In the genomic region with DNA sequence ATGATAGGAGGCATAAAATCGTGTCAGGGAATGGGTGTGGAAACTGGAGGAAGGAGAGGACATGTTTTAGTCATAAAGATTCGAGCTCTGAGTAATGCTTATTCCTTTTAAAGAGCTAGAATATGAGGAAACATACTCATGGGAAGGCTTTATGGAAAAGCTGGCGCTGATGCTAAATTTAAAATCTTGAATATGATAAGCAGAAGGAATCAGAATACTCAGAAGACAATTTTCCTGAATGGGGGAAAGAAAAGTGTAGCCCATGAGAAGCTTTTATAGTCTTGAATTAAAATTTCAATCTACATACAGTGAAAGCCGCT, we compare ENCODE assay signal across 9 mouse cellular contexts.
DNase-seq lines count a peak whose midpoint lies in the region; ATAC-seq and TF ChIP-seq lines count a peak whose summit lies in the region.
"Had no signal": no experiment of that assay in that cellular context is flagged by ENCODE, and none has a peak within 500 bp of the region (broad histone marks: within the 10 kb centered on the region; RNA-seq: fewer than 3 reads in every experiment).

No protein-coding gene starts in this region.

- no peaks in the 10 kb centered on the region for H3K9me3 ChIP-seq in forebrain, embryonic 12.5 days
- no peaks in the 10 kb centered on the region for H3K9me3 ChIP-seq in limb, embryonic 12.5 days

- H3K4me2 ChIP-seq in forebrain, embryonic 12.5 days = peak overlapping the region; percentile 64
- peak overlapping the region; percentile 79 for H3K4me2 ChIP-seq in limb, embryonic 12.5 days

- peak overlapping the region; percentile 67 for H3K4me3 ChIP-seq in layer of hippocampus, adult 2 months
- H3K4me3 ChIP-seq in forebrain, embryonic 12.5 days (replicated peaks) = peak overlapping the region; percentile 45
- H3K4me3 ChIP-seq in limb, embryonic 12.5 days (replicated peaks) = peak overlapping the region; percentile 44
- H3K4me3 ChIP-seq in olfactory bulb, adult 2 months (ENCODE audit: insufficient read depth, low read depth, low read length) = no peak overlapping the region

- peaks cover 36% of the 10 kb centered on the region for H3K4me1 ChIP-seq in forebrain, embryonic 12.5 days
- peaks cover 8% of the 10 kb centered on the region for H3K4me1 ChIP-seq in limb, embryonic 12.5 days (replicated peaks)
- H3K4me1 ChIP-seq in olfactory bulb, adult 2 months (ENCODE audit: control insufficient read depth, insufficient read depth, low read length) = peaks cover 15% of the 10 kb centered on the region

- TF ChIP-seq CTCF in layer of hippocampus, adult 2 months (conservative IDR thresholded peaks at IDR 0.05) = no peak
- TF ChIP-seq CTCF in olfactory bulb, adult 2 months (IDR thresholded peaks at IDR 0.05; ENCODE audit: insufficient read depth, low read depth, low read length) = no peak

- H3K27ac ChIP-seq in layer of hippocampus, adult 2 months = peak overlapping the region; percentile 99
- peak overlapping the region; percentile 98 for H3K27ac ChIP-seq in forebrain, embryonic 12.5 days
- H3K27ac ChIP-seq in limb, embryonic 12.5 days = no peak overlapping the region
- peak overlapping the region; percentile 99 for H3K27ac ChIP-seq in olfactory bulb, adult 2 months (ENCODE audit: insufficient read depth, low read depth, low read length)

- H3K9ac ChIP-seq in forebrain, embryonic 12.5 days = peak overlapping the region; percentile 76; the same call in 1 of the 2 replicates
- no peak overlapping the region for H3K9ac ChIP-seq in limb, embryonic 12.5 days (replicated peaks)

- no peak for ATAC-seq in forebrain, embryonic 12.5 days (ENCODE audit: low FRiP score)
- ATAC-seq in limb, embryonic 12.5 days (ENCODE audit: insufficient number of reproducible peaks, insufficient read depth, low FRiP score, low TSS enrichment, low read depth) = no peak
- ATAC-seq in erythroblast, adult 5-6 weeks (replicated peaks; ENCODE audit: low FRiP score, poor library complexity, severe bottlenecking) = no peak
- ATAC-seq: Patski had no signal

- TF ChIP-seq POLR2A in olfactory bulb, adult 2 months (IDR thresholded peaks at IDR 0.05; ENCODE audit: insufficient read depth, low read depth, low read length) = no peak

- no peaks in the 10 kb centered on the region for H3K36me3 ChIP-seq in forebrain, embryonic 12.5 days (replicated peaks)
- no peaks in the 10 kb centered on the region for H3K36me3 ChIP-seq in limb, embryonic 12.5 days

- WGBS in forebrain, embryonic 12.5 days = 32% methylated on average over 4 of the region's 4 CpGs
- WGBS in limb, embryonic 12.5 days = 45% methylated on average over 4 of the region's 4 CpGs
- 14% methylated on average over 4 of the region's 4 CpGs for WGBS in olfactory bulb, adult 2 months

- DNase-seq in layer of hippocampus, adult 2 months (ENCODE audit: low spot score in 2 of 2) = no peak
- no peak for DNase-seq in layer of hippocampus, postnatal 14 days (ENCODE audit: low spot score in 2 of 2)
- DNase-seq in thymus, postnatal 0 days (ENCODE audit: low spot score) = no peak
- DNase-seq in kidney, postnatal 4 days = no peak

- no peaks in the 10 kb centered on the region for H3K27me3 ChIP-seq in forebrain, embryonic 12.5 days
- peaks cover 26% of the 10 kb centered on the region for H3K27me3 ChIP-seq in limb, embryonic 12.5 days
